Mouse (Mus musculus): ENCODE measurements around the gene Casc3.

- TF ChIP-seq CTCF (IDR thresholded peaks at IDR 0.05; ENCODE audit: extremely low read depth, insufficient read length, insufficient replicate concordance, low read depth, low read length) (no peak), POLR2A (IDR thresholded peaks at IDR 0.05; ENCODE audit: low read depth, low read length) (no peak)
Measured at GRCm38 (mm10) chr11:98787229-98787628, 17.5 kb upstream of the Casc3 start.

All from small intestine, adult 2 months (tissue).